Mouse (Mus musculus) ES-Bruce4 (cell line): ENCODE data around the gene Pank2. TPM values are rescaled to one million over a fixed set of nuclear protein-coding genes. Genes with fewer than 3 reads are reported as not detected.

ENCODE experiments used
- H3K27ac ChIP-seq: 2 replicates; pipeline ENCODE4 v1.5.1; 2012; ENCODE audit warnings: low read length, inconsistent platforms; ENCODE audit not compliant: insufficient read depth
- H3K27me3 ChIP-seq: 2 replicates; pipeline ENCODE4 v1.6.1; 2012; ENCODE audit warnings: mild to moderate bottlenecking, low read length, inconsistent platforms; ENCODE audit not compliant: control insufficient read depth, poor library complexity, insufficient read depth, severe bottlenecking
- H3K36me3 ChIP-seq: 2 replicates; pipeline ENCODE4 v1.6.1; 2012; ENCODE audit warnings: inconsistent platforms, mild to moderate bottlenecking, low read length, moderate library complexity; ENCODE audit not compliant: control insufficient read depth, poor library complexity, insufficient read depth, severe bottlenecking
- H3K4me1 ChIP-seq: one replicate; pipeline ENCODE4 v1.8.1; 2011; ENCODE audit warnings: low read length; ENCODE audit not compliant: control insufficient read depth, insufficient read depth
- H3K4me3 ChIP-seq: 2 replicates; pipeline ENCODE4 v1.5.1; 2011; ENCODE audit warnings: low read depth, mild to moderate bottlenecking, low read length
- H3K9ac ChIP-seq: 2 replicates; pipeline ENCODE4 v1.6.1; 2012; ENCODE audit warnings: low read depth, mild to moderate bottlenecking, inconsistent platforms; ENCODE audit not compliant: poor library complexity, severe bottlenecking
- H3K9me3 ChIP-seq: replicated peaks from 2 replicates; pipeline ENCODE4 v1.6.1; 2012; ENCODE audit warnings: mild to moderate bottlenecking, low read length, inconsistent platforms; ENCODE audit not compliant: control insufficient read depth, poor library complexity, insufficient read depth, severe bottlenecking
- CTCF ChIP-seq: IDR thresholded peaks from one replicate; pipeline ENCODE4 v1.8.1; 2011; ENCODE audit warnings: low read depth, low read length
- EP300 ChIP-seq: IDR thresholded peaks from 2 replicates; pipeline ENCODE4 v1.6.1; 2011; ENCODE audit warnings: low read depth, low read length; ENCODE audit not compliant: insufficient read depth
- POLR2A ChIP-seq: IDR thresholded peaks from one replicate; pipeline ENCODE4 v1.8.1; 2011; ENCODE audit warnings: low read length; ENCODE audit not compliant: insufficient read depth
- polyA plus RNA-seq: library from polyadenylated mRNA; stranded (reverse); fragments of >200 nt; gene quantifications from 2 replicates; pipeline ENCODE4 v1.2.4, GENCODE M21; 2011; ENCODE audit warnings: low read depth; ENCODE audit not compliant: missing spikeins, insufficient read depth, insufficient read length

The Pank2 gene
- polyA plus RNA-seq, 1 experiment, result 78.5 TPM

DNA sequence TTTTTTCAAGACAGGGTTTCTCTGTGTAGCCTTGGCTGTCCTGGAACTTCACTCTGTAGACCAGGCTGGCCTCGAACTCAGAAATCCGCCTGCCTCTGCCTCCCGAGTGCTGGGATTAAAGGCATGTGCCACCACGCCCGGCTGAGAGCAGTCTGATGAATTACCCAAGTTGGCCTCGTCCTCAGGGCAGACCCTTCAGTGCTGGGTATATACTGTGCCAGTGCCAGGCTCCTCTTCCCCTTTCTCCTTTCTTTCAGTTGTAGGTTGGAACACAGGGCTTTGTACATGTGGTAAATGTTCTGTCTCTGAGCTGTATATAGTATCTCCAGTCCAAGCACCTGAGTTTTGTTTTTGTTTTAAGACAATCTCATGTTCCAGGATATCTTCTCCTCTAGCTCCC, 1.7 kb downstream of the Pank2 start:
- Histone ChIP-seq H3K27ac (no peak overlapping the region), H3K9ac (peak overlapping the region; percentile 97), H3K4me3 (peak overlapping the region; percentile 25; the same call in 1 of the 2 replicates), H3K4me1 (no peaks in the 10 kb centered on the region), H3K36me3 (no peaks in the 10 kb centered on the region), H3K27me3 (no peaks in the 10 kb centered on the region), H3K9me3 (no peaks in the 10 kb centered on the region)
- TF ChIP-seq POLR2A (no peak), EP300 (no peak), CTCF (no peak)

DNA sequence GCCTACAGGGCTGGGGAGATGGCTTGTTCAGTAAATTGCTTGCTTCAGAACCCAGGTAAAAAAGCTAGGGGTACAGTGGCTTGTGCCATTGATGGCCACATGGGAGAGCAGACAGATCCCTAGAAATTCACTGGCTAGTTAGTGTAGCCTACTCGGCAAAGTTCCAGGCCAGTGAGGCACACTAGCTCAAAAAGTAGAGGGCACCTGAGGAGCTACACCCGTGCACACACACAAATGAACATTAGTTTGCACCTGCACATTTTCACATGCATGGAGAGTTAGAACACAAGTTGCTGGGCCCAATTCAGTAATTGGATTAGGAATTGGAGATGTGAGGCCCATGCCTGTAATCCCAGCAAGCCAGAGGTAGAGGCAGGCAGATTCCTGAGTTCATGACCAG, 2.8 kb downstream of the Pank2 start:
- no peaks in the 10 kb centered on the region for H3K27me3 ChIP-seq
- no peaks in the 10 kb centered on the region for H3K9me3 ChIP-seq
- no peak for TF ChIP-seq CTCF
- no peak for TF ChIP-seq POLR2A
- no peak for TF ChIP-seq EP300
- H3K36me3 ChIP-seq, result no peaks in the 10 kb centered on the region
- H3K9ac ChIP-seq, result no peak overlapping the region
- H3K27ac ChIP-seq, result no peak overlapping the region
- no peaks in the 10 kb centered on the region for H3K4me1 ChIP-seq
- H3K4me3 ChIP-seq, result no peak overlapping the region

DNA sequence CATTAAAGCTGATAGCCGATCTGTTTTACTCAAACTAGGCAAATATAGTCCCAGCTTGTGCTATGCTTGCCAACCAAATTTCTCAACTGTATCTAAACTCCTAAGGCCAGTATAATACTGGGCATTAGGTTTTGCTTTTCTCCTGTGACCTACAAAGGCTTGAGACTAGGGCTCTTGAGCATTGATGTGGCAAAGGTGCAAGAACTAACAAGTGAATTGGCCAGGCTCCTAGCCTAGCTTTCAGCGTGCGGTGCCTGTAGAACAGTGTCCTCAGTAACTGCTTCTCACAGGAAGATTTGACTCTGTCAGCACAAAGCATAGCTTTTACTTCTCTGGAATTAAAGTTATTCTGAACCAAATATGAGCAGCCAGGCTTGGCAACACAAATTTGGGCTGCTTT, 13.2 kb downstream of the Pank2 start:
- Histone ChIP-seq H3K27ac (no peak overlapping the region), H3K36me3 (peaks cover 49% of the 10 kb centered on the region), H3K4me3 (no peak overlapping the region), H3K9ac (no peak overlapping the region), H3K27me3 (no peaks in the 10 kb centered on the region), H3K4me1 (no peaks in the 10 kb centered on the region), H3K9me3 (no peaks in the 10 kb centered on the region)
- no peak for TF ChIP-seq EP300
- no peak for TF ChIP-seq POLR2A
- no peak for TF ChIP-seq CTCF

- Histone ChIP-seq H3K27ac (no peak overlapping the region), H3K4me3 (no peak overlapping the region), H3K4me1 (no peaks in the 10 kb centered on the region), H3K27me3 (no peaks in the 10 kb centered on the region), H3K36me3 (peaks cover 55% of the 10 kb centered on the region), H3K9me3 (no peaks in the 10 kb centered on the region), H3K9ac (no peak overlapping the region)
- TF ChIP-seq POLR2A, result no peak
- TF ChIP-seq EP300, result no peak
- TF ChIP-seq CTCF, result no peak
These were observed 14.4 kb downstream of the Pank2 start for GRCm38 (mm10) chr2:131276722-131277121.

DNA sequence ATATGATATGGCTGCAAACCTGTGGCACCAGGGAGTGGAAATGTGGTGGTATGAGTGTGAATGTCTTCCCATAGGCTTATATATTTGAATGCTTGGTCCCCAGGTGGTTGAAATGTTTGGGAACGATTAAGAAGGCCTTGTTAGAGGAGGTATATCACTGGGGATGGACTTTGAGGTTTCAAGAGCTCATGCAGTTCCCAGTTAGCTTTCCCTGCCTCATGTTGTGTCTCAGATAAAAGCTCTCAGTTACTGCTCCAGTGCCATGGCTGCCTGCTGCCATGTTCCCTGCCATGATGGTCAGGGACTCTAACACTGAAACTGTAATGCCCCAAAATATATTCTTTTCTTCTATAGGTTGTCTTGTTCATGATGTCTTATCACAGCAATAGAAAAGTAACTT, 19.3 kb downstream of the Pank2 start:
- Histone ChIP-seq H3K4me3 (no peak overlapping the region), H3K36me3 (peaks cover 36% of the 10 kb centered on the region), H3K9ac (no peak overlapping the region), H3K27me3 (no peaks in the 10 kb centered on the region), H3K9me3 (no peaks in the 10 kb centered on the region), H3K4me1 (no peaks in the 10 kb centered on the region), H3K27ac (no peak overlapping the region)
- TF ChIP-seq POLR2A (no peak), CTCF (no peak), EP300 (no peak)

- Histone ChIP-seq H3K4me1 (no peaks in the 10 kb centered on the region), H3K27me3 (no peaks in the 10 kb centered on the region), H3K27ac (no peak overlapping the region), H3K9me3 (no peaks in the 10 kb centered on the region), H3K4me3 (no peak overlapping the region), H3K9ac (no peak overlapping the region), H3K36me3 (peaks cover 31% of the 10 kb centered on the region)
- no peak for TF ChIP-seq EP300
- TF ChIP-seq CTCF, result no peak
- no peak for TF ChIP-seq POLR2A
These were observed 24.0 kb downstream of the Pank2 start for GRCm38 (mm10) chr2:131286276-131286675.
